Mouse (Mus musculus): ENCODE results near the gene Pkn1. TPM values are rescaled to one million over a fixed set of nuclear protein-coding genes. Genes with fewer than 3 reads are reported as not detected.

The Pkn1 gene
- total and polyA plus RNA-seq, 3 experiments = 33.5 to 73.2 (median 41.2) TPM

- no peak overlapping the region for H3K9ac ChIP-seq (ENCODE audit: control insufficient read depth, low read depth, low read length, poor library complexity, severe bottlenecking)
- peaks cover 0 to 4% of the 10 kb centered on the region in 2 experiments; a peak in 2 of 4 replicates for H3K36me3 ChIP-seq (ENCODE audit: control insufficient read depth in 1 of 2, insufficient read depth in 2 of 2, low read length in 2 of 2)
- no peak for DNase-seq (ENCODE audit: low read depth, low spot score)
- H3K4me3 ChIP-seq (ENCODE audit: control insufficient read depth in 1 of 2, insufficient read depth in 1 of 2, low read depth in 2 of 2, low read length in 2 of 2) = no peak overlapping the region
- no peak overlapping the region for H3K27ac ChIP-seq (ENCODE audit: control insufficient read depth, low read depth, low read length)
- H3K4me1 ChIP-seq (ENCODE audit: control insufficient read depth in 1 of 2, insufficient read depth in 2 of 2, low read length in 2 of 2) = peaks cover 0 to 10% of the 10 kb centered on the region in 2 experiments; a peak in 1 of 4 replicates
- no peaks in the 10 kb centered on the region for H3K27me3 ChIP-seq (ENCODE audit: control insufficient read depth in 1 of 2, insufficient read depth in 2 of 2, low read length in 2 of 2)
- TF ChIP-seq MYB (IDR thresholded peaks at IDR 0.05; ENCODE audit: low read depth, low read length) (no peak), ZC3H11A (IDR thresholded peaks at IDR 0.05; ENCODE audit: low read depth, low read length) (no peak), UBTF (IDR thresholded peaks at IDR 0.05; ENCODE audit: borderline replicate concordance, insufficient read depth, low read depth, low read length) (no peak), ZKSCAN1 (IDR thresholded peaks at IDR 0.05; ENCODE audit: low read depth, low read length) (no peak), MEF2A (IDR thresholded peaks at IDR 0.05; ENCODE audit: extremely low read depth, insufficient replicate concordance, low read depth, low read length, poor library complexity, severe bottlenecking) (no peak), MAZ (IDR thresholded peaks at IDR 0.05; ENCODE audit: low read depth, low read length) (no peak), USF2 (IDR thresholded peaks at IDR 0.05; ENCODE audit: borderline replicate concordance in 1 of 2, insufficient read depth in 1 of 2, low read depth in 1 of 2, low read length in 2 of 2) (no peak), SMC3 (IDR thresholded peaks at IDR 0.05; ENCODE audit: low read depth, low read length) (no peak), TAL1 (IDR thresholded peaks at IDR 0.05; ENCODE audit: low read length) (no peak), SIN3A (IDR thresholded peaks at IDR 0.05; ENCODE audit: low read length) (no peak), ZMIZ1 (IDR thresholded peaks at IDR 0.05; ENCODE audit: low read depth, low read length) (no peak; the same call in 1 of the 2 replicates), E2F4 (IDR thresholded peaks at IDR 0.05; ENCODE audit: borderline replicate concordance, low read depth, low read length) (no peak), MXI1 (IDR thresholded peaks at IDR 0.05; ENCODE audit: low read depth, low read length) (no peak), ELF1 (IDR thresholded peaks at IDR 0.05; ENCODE audit: low read depth, low read length) (no peak), NRF1 (IDR thresholded peaks at IDR 0.05; ENCODE audit: insufficient read depth, low read depth, low read length, poor library complexity, severe bottlenecking) (no peak), BHLHE40 (IDR thresholded peaks at IDR 0.05; ENCODE audit: borderline replicate concordance, low read depth, low read length) (no peak), GABPA (IDR thresholded peaks at IDR 0.05; ENCODE audit: low read depth, low read length) (no peak)
- H3K79me2 ChIP-seq (ENCODE audit: control insufficient read depth, insufficient read depth, low read length, poor library complexity) = no peaks in the 10 kb centered on the region
- H3K9me3 ChIP-seq (replicated peaks; ENCODE audit: insufficient read depth, low read length) = no peaks in the 10 kb centered on the region
These were observed 31.5 kb downstream of the Pkn1 start for GRCm38 (mm10) chr8:83667526-83667925.

DNA sequence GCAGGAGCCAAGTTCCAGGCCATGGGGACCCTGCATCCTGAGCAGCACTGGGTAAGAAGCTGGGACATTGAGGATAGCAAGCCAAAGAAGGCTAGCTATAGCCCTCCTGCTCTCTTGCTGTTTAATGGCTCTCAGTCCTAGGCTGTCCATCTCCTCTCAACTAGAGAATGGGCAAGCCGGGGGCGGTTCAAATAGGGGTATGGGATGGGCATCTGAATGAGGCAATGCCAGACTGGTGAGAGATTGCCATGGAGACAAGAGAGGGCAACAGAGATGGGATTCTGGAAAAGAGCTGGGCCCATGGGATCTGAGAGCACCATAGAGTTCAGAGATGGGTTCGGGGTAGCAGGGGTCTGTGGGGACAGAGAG lies 32.1 kb downstream of the Pkn1 start:
- Histone ChIP-seq H3K27ac (ENCODE audit: control insufficient read depth, low read depth, low read length) (no peak overlapping the region), H3K9ac (ENCODE audit: control insufficient read depth, low read depth, low read length, poor library complexity, severe bottlenecking) (no peak overlapping the region), H3K79me2 (ENCODE audit: control insufficient read depth, insufficient read depth, low read length, poor library complexity) (no peaks in the 10 kb centered on the region), H3K4me3 (ENCODE audit: control insufficient read depth in 1 of 2, insufficient read depth in 1 of 2, low read depth in 2 of 2, low read length in 2 of 2) (no peak overlapping the region), H3K27me3 (ENCODE audit: control insufficient read depth in 1 of 2, insufficient read depth in 2 of 2, low read length in 2 of 2) (no peaks in the 10 kb centered on the region), H3K9me3 (replicated peaks; ENCODE audit: insufficient read depth, low read length) (no peaks in the 10 kb centered on the region), H3K36me3 (ENCODE audit: control insufficient read depth in 1 of 2, insufficient read depth in 2 of 2, low read length in 2 of 2) (peaks cover 0 to 4% of the 10 kb centered on the region in 2 experiments; a peak in 2 of 4 replicates), H3K4me1 (ENCODE audit: control insufficient read depth in 1 of 2, insufficient read depth in 2 of 2, low read length in 2 of 2) (peaks cover 0 to 11% of the 10 kb centered on the region in 2 experiments; a peak in 1 of 4 replicates)
- TF ChIP-seq POLR2A (IDR thresholded peaks at IDR 0.05; ENCODE audit: control insufficient read depth in 1 of 2, insufficient read depth in 1 of 2, low read depth in 1 of 2, low read length in 2 of 2, poor library complexity in 1 of 2) (0 out of 4 replicates have a peak, but pooled peaks of 1 of the 2 experiments have one; percentile 9), CTCF (IDR thresholded peaks at IDR 0.05 in 2 of 3, conservative IDR thresholded peaks at IDR 0.05 in 1 of 3; ENCODE audit: control insufficient read depth in 1 of 3, insufficient read depth in 1 of 3, low read depth in 2 of 3, low read length in 3 of 3, poor library complexity in 1 of 3, severe bottlenecking in 1 of 3) (no peak)
- DNase-seq (ENCODE audit: low read depth, low spot score) = no peak
